Mouse (Mus musculus): Measurements from ENCODE around the gene Uncx. TPM values are rescaled to one million over a fixed set of nuclear protein-coding genes. Genes with fewer than 3 reads are reported as not detected.
A peak's percentile ranks its signal among the peaks of the same experiment; 100 is the strongest.
"Not testable (repeated sequence)": the region's sequence is repeated elsewhere in the genome, so short reads cannot be mapped to it uniquely, and the experiment has no call there.

Gene Uncx
- polyA plus RNA-seq, 1 experiment from 2014 or later, result 0.08 TPM

GRCm38 (mm10) chr5:139572526-139572925 is 29.2 kb downstream of the Uncx start:
- Histone ChIP-seq H3K9ac (no peak overlapping the region), H3K4me2 (no peak overlapping the region), H3K9me3 (no peaks in the 10 kb centered on the region), H3K27me3 (replicated peaks) (peaks cover 15% of the 10 kb centered on the region), H3K36me3 (no peaks in the 10 kb centered on the region), H3K4me1 (no peaks in the 10 kb centered on the region), H3K27ac (no peak overlapping the region), H3K4me3 (replicated peaks) (no peak overlapping the region)
- WGBS, result 25% methylated on average over 7 of the region's 7 CpGs
- ATAC-seq (ENCODE audit: insufficient read depth, low FRiP score, low read depth), result no peak

- Histone ChIP-seq H3K9me3 (no peaks in the 10 kb centered on the region), H3K4me3 (replicated peaks) (no peak overlapping the region), H3K9ac (no peak overlapping the region), H3K4me1 (no peaks in the 10 kb centered on the region), H3K27ac (no peak overlapping the region), H3K36me3 (no peaks in the 10 kb centered on the region), H3K27me3 (replicated peaks) (peaks cover 14% of the 10 kb centered on the region), H3K4me2 (no peak overlapping the region)
- no peak for ATAC-seq (ENCODE audit: insufficient read depth, low FRiP score, low read depth)
- WGBS, result 72% methylated on average over 7 of the region's 7 CpGs
Measured at GRCm38 (mm10) chr5:139573606-139574311, 30.5 kb downstream of the Uncx start.

GRCm38 (mm10) chr5:139575054-139575453 is 31.8 kb downstream of the Uncx start:
- Histone ChIP-seq H3K27ac (no peak overlapping the region), H3K4me1 (no peaks in the 10 kb centered on the region), H3K27me3 (replicated peaks) (peaks cover 14% of the 10 kb centered on the region), H3K9ac (no peak overlapping the region), H3K4me3 (replicated peaks) (no peak overlapping the region), H3K9me3 (no peaks in the 10 kb centered on the region), H3K36me3 (no peaks in the 10 kb centered on the region), H3K4me2 (no peak overlapping the region)
- peak; percentile 27; the same call in 1 of the 2 replicates for ATAC-seq (ENCODE audit: insufficient read depth, low FRiP score, low read depth)
- WGBS, result 66% methylated on average over 9 of the region's 9 CpGs

- H3K9ac ChIP-seq, result no peak overlapping the region
- H3K4me3 ChIP-seq (replicated peaks), result no peak overlapping the region
- no peak for ATAC-seq (ENCODE audit: insufficient read depth, low FRiP score, low read depth)
- H3K4me1 ChIP-seq, result no peaks in the 10 kb centered on the region
- H3K4me2 ChIP-seq, result no peak overlapping the region
- H3K9me3 ChIP-seq, result no peaks in the 10 kb centered on the region
- peaks cover 61% of the 10 kb centered on the region for H3K27me3 ChIP-seq (replicated peaks)
- no peak overlapping the region for H3K27ac ChIP-seq
- WGBS, result 30% methylated on average over 27 of the region's 27 CpGs
- H3K36me3 ChIP-seq, result no peaks in the 10 kb centered on the region
Measured at GRCm38 (mm10) chr5:139580171-139580743, 37.0 kb downstream of the Uncx start.

- no peak for ATAC-seq (ENCODE audit: insufficient read depth, low FRiP score, low read depth)
- no peak overlapping the region for H3K27ac ChIP-seq
- 4% methylated on average over 10 of the region's 10 CpGs for WGBS
- no peaks in the 10 kb centered on the region for H3K9me3 ChIP-seq
- no peaks in the 10 kb centered on the region for H3K36me3 ChIP-seq
- H3K4me2 ChIP-seq, result no peak overlapping the region
- H3K4me1 ChIP-seq, result no peaks in the 10 kb centered on the region
- H3K9ac ChIP-seq, result no peak overlapping the region
- no peak overlapping the region for H3K4me3 ChIP-seq (replicated peaks)
- H3K27me3 ChIP-seq (replicated peaks), result peaks cover 73% of the 10 kb centered on the region
Measured at GRCm38 (mm10) chr5:139581308-139581868, 38.1 kb downstream of the Uncx start.

GRCm38 (mm10) chr5:139584971-139585747 is 41.9 kb downstream of the Uncx start:
- ATAC-seq (ENCODE audit: insufficient read depth, low FRiP score, low read depth), result no peak
- Histone ChIP-seq H3K27me3 (replicated peaks) (peaks cover 67% of the 10 kb centered on the region), H3K4me1 (no peaks in the 10 kb centered on the region), H3K4me2 (peak overlapping the region; percentile 19), H3K4me3 (replicated peaks) (no peak overlapping the region), H3K36me3 (no peaks in the 10 kb centered on the region), H3K9ac (no peak overlapping the region), H3K9me3 (no peaks in the 10 kb centered on the region), H3K27ac (no peak overlapping the region)
- 9% methylated on average over 39 of the region's 39 CpGs for WGBS

GRCm38 (mm10) chr5:139585748-139586060 is 42.4 kb downstream of the Uncx start:
- Histone ChIP-seq H3K4me1 (no peaks in the 10 kb centered on the region), H3K27me3 (replicated peaks) (peaks cover 62% of the 10 kb centered on the region), H3K4me3 (replicated peaks) (no peak overlapping the region), H3K27ac (no peak overlapping the region), H3K36me3 (no peaks in the 10 kb centered on the region), H3K9me3 (no peaks in the 10 kb centered on the region), H3K9ac (no peak overlapping the region), H3K4me2 (peak overlapping the region; percentile 19; the same call in 1 of the 2 replicates)
- 13% methylated on average over 8 of the region's 8 CpGs for WGBS
- no peak for ATAC-seq (ENCODE audit: insufficient read depth, low FRiP score, low read depth)

- H3K4me2 ChIP-seq, result not testable (repeated sequence)
Measured at GRCm38 (mm10) chr5:139587459-139587858, 44.2 kb downstream of the Uncx start.

GRCm38 (mm10) chr5:139590682-139591360 is 47.5 kb downstream of the Uncx start:
- ATAC-seq (ENCODE audit: insufficient read depth, low FRiP score, low read depth), result peak; percentile 69
- peak overlapping the region; percentile 22; the same call in 1 of the 2 replicates for H3K27ac ChIP-seq
- 32% methylated on average over 6 of the region's 6 CpGs for WGBS

More at GRCm38 (mm10) chr5:139587459-139587858, 44.2 kb downstream of the Uncx start:
- H3K36me3 ChIP-seq; ATAC-seq (ENCODE audit: insufficient read depth, low FRiP score, low read depth); H3K4me1 ChIP-seq; H3K9me3 ChIP-seq; H3K4me3 ChIP-seq (replicated peaks); H3K27ac ChIP-seq; H3K9ac ChIP-seq: not testable (repeated sequence)
- H3K27me3 ChIP-seq (replicated peaks), result peaks cover 46% of the 10 kb centered on the region
- WGBS, result 76% methylated on average over 5 of the region's 5 CpGs

GRCm38 (mm10) chr5:139592011-139592410 is 48.7 kb downstream of the Uncx start:
- no peak for ATAC-seq (ENCODE audit: insufficient read depth, low FRiP score, low read depth)
- Histone ChIP-seq H3K9ac (no peak overlapping the region), H3K4me3 (replicated peaks) (no peak overlapping the region), H3K9me3 (no peaks in the 10 kb centered on the region), H3K27me3 (replicated peaks) (peaks cover 15% of the 10 kb centered on the region), H3K4me2 (no peak overlapping the region), H3K36me3 (no peaks in the 10 kb centered on the region), H3K4me1 (no peaks in the 10 kb centered on the region), H3K27ac (no peak overlapping the region)
- 78% methylated on average over 3 of the region's 3 CpGs for WGBS

More at GRCm38 (mm10) chr5:139590682-139591360, 47.5 kb downstream of the Uncx start:
- H3K9me3 ChIP-seq; H3K4me3 ChIP-seq (replicated peaks); H3K4me2 ChIP-seq; H3K36me3 ChIP-seq; H3K4me1 ChIP-seq; H3K9ac ChIP-seq: not testable (repeated sequence)
- peaks cover 27% of the 10 kb centered on the region for H3K27me3 ChIP-seq (replicated peaks)

- no peaks in the 10 kb centered on the region for H3K4me1 ChIP-seq
- no peak overlapping the region for H3K4me2 ChIP-seq
- H3K27ac ChIP-seq, result no peak overlapping the region
- H3K27me3 ChIP-seq (replicated peaks), result peaks cover 14% of the 10 kb centered on the region
- no peak overlapping the region for H3K9ac ChIP-seq
- no peak for ATAC-seq (ENCODE audit: insufficient read depth, low FRiP score, low read depth)
- 73% methylated on average over 3 of the region's 3 CpGs for WGBS
- no peaks in the 10 kb centered on the region for H3K9me3 ChIP-seq
- no peaks in the 10 kb centered on the region for H3K36me3 ChIP-seq
- no peak overlapping the region for H3K4me3 ChIP-seq (replicated peaks)
Measured at GRCm38 (mm10) chr5:139592850-139593249, 49.6 kb downstream of the Uncx start.

All from stomach, embryonic 15.5 days (tissue).